Mouse (Mus musculus): Measurements from ENCODE around the gene Aldh3b1.

GRCm38 (mm10) chr19:3955804-3956203, 26.2 kb upstream of the Aldh3b1 start:
- TF ChIP-seq HCFC1 (IDR thresholded peaks at IDR 0.05; ENCODE audit: borderline replicate concordance, insufficient read depth, low read length) (no peak), ZC3H11A (IDR thresholded peaks at IDR 0.05; ENCODE audit: borderline replicate concordance, low read depth, low read length) (no peak), CHD2 (IDR thresholded peaks at IDR 0.05; ENCODE audit: low read depth, low read length) (no peak), MAFK (IDR thresholded peaks at IDR 0.05; ENCODE audit: insufficient read depth, low read depth, low read length) (no peak), ZNF384 (IDR thresholded peaks at IDR 0.05; ENCODE audit: low read depth, low read length) (no peak)

Measured in ES-E14 (cell line).